Mouse (Mus musculus): Measurements from ENCODE around the gene Gm10160.

Gene Gm10160

GRCm38 (mm10) chr7:81858968-81859721 is 3.6 kb upstream of the Gm10160 start, which contains the start of gene Tm6sf1:
Tm6sf1 (plus strand) TSS chr7:81859001.
- CTCF ChIA-PET, result interaction anchor here (1.5 kb wide), 1 partner anchor 11 kb away, joined by 3 read pairs; no protein-coding TSS in a partner anchor

- CTCF ChIA-PET, result interaction anchor here (0.7 to 1.5 kb wide), 2 partner anchors 10 to 22 kb away, joined by 3 read pairs; no protein-coding TSS in a partner anchor
Measured at GRCm38 (mm10) chr7:81858236-81858635, 2.6 kb upstream of the Gm10160 start.

DNA sequence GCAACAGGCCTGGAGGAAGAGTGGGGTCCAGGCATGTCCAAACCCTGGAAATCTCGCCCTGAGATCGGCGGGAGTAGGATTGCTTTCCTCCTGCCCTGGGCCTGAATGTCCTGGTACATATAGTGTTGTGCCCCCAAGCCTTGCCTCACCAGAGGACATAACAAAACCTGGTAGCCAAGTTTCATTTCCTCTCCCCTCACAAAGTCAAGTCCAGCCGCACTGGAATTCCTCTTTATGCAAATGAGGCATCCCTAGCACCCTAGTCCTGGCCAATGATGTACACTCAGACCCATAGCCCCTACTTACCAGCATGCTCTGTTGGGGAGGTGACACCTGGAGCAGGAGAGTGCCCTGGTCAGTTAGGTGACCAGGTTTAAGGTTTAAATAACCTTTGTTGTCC is 627 bp upstream of the Gm10160 start:
- CTCF ChIA-PET, result no interaction called here

DNA sequence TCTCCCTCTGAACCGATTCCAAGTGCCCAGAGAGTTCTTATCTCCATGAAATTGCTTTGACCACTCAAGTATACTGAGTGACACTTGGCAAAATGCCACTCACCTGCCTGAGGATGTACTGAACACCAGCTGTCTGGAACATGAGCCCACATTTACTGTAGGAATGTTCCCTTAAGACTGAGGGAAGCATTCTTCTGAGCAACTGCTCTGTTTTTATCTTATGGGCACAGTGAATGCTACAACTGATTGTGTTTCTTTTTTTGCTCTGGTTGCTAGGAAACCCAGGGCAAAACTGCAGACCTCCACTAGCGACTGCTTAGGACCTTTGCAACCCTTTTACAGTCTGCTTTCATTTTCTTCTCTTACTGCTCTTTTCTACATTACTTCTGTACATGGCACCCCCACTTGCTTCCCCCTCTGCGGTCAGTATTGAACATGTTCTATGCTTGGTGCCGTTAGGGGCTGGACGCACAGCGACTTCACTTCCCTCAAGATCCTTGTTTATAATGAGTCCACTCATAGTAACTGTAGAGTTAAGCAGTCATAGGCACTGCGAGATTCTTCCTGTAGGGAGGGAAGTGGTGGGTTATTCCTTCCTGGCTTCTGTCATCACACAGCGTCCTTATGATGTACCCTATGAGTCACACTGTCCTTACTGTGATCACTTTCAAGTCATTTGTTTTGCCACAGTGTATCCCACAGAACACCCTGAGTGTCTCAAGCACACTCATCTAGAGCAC is 856 bp downstream of the Gm10160 start:
- CTCF ChIA-PET, result no interaction called here

DNA sequence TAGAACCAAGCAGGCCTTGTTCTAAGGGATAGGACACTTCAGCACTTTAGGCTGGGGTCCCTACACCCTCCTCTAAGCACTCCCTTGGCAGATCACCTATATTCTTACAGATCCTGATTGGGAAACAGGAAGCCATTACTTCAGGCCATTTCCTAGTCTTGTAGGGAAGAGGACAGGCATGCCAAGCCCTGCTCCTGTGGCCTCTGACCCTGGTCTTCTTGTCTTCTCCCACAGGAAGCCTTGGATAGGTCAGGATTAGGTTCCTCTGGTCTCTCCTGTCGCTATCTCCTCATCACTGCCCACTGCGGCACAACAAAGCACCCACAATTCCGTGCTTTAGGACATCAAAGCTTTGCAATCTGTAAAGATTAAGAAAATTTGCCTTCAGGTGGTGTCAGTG is 3.9 kb downstream of the Gm10160 start:
- CTCF ChIA-PET, result no interaction called here

DNA sequence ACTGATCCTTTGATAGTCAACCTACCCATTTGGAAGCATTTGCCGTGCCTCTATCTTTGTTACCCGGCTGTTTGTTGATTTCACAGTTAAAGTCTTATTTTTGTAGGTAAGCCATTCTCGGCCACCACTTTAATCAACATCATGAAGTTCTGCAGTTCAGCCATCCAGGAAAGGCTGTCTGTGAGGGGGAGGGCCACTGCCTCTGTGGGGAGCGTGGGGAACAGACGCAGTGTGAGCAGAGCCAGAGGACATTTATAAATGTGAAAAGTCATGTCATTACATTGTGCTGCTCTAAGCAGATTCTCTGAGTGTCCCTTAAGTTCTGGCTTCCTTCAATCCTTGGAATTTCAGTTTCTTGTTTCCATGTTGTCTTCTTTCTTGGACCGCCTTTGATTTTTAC is 5.4 kb downstream of the Gm10160 start:
- CTCF ChIA-PET, result no interaction called here

DNA sequence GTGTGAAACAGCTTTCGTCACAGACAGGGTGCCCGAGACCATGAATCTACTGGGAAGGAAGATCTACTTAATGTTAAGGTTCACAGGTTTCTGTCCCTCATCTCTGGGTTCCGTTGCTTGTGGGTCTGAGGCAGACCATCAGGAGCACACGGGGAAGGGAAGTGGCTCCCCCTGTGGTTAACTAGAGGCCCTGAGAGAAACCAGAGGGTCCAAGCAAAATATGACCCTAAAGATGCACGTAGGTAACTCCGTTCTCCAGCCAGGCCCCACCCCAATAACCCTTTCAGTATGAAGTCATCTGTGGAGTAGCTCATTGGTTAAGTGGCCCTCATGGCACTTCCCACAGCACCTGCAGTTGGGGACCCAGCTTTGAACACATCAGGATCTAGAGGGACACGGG is 6.0 kb downstream of the Gm10160 start:
- CTCF ChIA-PET, result no interaction called here

DNA sequence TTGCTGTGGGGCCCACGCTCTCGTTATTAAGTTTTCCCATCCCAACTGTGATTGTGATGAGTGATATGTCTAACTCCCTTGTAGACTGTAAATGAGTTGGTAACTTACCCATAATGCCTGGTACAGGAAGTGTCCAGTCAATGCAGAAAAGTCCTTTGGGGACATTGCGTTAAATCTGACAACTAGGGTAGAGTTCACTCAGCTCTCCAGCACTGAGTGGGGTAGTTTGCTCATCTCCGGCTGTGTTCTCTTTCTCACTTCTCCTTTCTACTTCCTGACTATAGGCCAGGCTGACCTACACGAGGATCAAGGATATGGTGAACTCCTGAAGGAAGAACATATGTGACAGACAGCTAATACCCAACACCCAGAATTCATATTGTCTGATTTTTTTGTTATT is 6.4 kb downstream of the Gm10160 start:
- CTCF ChIA-PET, result no interaction called here

DNA sequence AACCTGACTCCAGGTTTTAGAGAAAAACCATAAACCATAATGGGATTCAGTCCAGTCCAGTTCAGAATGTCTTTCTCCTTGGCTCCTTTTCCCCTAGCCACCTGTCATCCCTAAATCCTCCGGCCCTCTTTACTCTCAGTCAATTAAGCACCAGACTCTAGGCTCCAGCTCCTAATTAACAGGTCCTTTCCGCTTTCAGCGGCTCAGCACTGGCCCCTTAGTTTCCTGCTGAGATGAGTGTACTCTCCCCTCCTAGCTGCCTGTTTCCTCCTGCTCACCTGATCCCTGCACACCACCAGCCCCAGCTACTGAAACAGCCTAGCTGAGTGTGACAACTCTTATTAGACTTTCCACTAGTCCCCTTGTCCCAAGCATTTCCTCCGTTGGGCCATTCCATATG is 7.8 kb downstream of the Gm10160 start:
- CTCF ChIA-PET, result interaction anchor here (0.9 kb wide), 1 partner anchor 10 kb away, joined by 3 read pairs; no protein-coding TSS in a partner anchor

DNA sequence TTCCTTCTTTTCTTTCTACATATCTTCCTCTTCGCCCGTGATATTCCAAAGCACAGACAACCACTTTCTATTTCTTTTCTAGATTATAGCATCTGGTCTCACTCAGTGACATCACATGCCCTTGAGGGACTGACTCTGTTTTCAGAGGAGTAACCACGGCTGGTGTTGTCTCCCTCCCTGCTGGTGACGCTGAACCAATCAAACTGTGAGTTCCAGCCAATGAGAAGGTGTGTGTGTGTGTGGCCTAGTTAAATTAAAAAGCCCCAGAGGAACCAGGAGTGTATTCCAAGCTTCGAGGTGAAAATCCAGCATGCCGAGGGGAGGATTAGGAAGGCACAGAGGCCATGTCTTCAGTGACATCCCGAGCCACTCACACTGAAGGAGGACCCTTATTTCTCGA is 8.6 kb downstream of the Gm10160 start:
- CTCF ChIA-PET, result interaction anchor here (0.6 kb wide), 1 partner anchor 113 kb away, joined by 4 read pairs; no protein-coding TSS in a partner anchor

DNA sequence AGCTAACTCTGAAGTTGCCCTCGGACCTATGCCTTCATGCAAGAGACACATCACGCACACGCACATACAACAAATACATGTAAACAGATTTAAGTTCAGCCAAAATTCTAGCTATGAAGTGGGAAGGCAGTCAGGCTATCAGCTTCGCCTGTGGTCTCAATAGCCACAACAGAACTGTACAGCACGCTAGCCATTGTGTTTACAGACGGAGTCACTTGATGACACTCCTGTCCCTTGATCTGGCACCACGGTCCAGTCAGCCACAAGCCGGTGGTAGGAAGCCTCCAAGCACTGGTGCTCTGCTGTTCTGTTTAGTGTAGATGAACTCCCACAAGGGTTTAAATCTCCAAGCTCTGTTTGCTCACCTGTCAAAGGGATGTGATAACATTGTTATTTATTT is 9.6 kb downstream of the Gm10160 start:
- CTCF ChIA-PET, result no interaction called here

DNA sequence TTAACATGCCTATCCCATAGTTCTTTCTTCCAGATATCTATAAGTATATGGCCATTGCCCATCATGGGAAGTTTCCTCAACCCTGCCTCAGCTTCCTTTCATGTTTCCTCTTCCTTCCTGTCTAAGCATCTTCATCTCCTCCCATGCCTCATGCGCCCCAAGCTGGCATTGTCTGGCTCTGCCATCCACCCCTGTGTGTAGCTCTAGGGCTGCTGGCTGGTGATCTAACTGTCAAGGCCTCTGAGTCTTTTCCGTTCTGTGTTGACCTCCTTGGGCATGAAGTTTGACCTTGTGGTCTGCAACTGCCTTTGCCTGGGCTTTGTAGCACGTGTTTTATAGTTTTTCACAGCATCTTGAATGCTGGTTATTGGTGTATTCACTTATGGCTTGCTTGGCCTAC is 10.3 kb downstream of the Gm10160 start:
- CTCF ChIA-PET, result interaction anchor here (0.5 kb wide), 1 partner anchor 87 kb away, joined by 3 read pairs; no protein-coding TSS in a partner anchor

- CTCF ChIA-PET, result no interaction called here
Measured at GRCm38 (mm10) chr7:81844801-81845200, 10.8 kb downstream of the Gm10160 start.

- CTCF ChIA-PET, result no interaction called here
Measured at GRCm38 (mm10) chr7:81843903-81844302, 11.7 kb downstream of the Gm10160 start.

- CTCF ChIA-PET, result no interaction called here
Measured at GRCm38 (mm10) chr7:81842998-81843397, 12.6 kb downstream of the Gm10160 start.

DNA sequence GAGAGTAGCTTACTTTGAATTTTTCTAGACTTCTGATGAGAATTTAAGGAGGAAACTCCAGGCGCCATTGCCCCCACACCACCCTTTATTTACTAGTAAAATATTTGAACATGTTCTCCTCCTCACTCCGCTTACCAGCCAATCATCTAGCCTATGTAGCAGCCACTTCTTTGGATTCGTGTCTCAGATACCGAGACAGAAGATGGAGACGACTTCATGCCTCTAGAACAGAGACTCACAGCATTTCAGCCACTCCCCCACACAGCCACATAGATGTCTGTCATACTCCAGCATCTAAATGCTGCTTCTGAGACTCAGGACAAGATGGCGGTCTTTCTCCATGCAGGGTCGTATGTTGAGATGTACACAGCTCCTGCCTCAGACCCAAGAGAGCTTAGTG is 13.5 kb downstream of the Gm10160 start:
- CTCF ChIA-PET, result no interaction called here

DNA sequence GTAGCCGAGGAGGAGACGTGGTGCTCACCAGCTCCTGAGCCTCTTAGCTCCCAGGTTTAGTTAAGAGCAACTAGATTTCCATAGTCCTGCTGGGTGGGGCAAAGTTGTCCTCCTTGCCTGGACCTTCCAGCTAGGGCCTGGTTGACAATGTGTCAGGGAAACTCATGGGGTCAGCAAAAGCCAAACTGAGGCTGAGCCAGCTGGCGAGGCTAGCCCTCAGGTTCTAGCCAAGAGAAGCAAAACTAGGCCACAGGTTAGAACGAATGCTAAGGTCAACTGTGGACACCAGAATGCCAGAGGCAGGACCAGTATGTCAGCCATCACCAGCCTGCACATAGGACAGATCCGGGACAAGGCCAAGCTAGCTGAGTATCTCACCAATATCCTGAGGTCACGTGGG is 14.2 kb downstream of the Gm10160 start:
- CTCF ChIA-PET, result no interaction called here

- CTCF ChIA-PET, result no interaction called here
Measured at GRCm38 (mm10) chr7:81840661-81841181, 14.9 kb downstream of the Gm10160 start.

GRCm38 (mm10) chr7:81839746-81840145 is 15.8 kb downstream of the Gm10160 start:
- CTCF ChIA-PET, result no interaction called here

GRCm38 (mm10) chr7:81837771-81838170 is 17.8 kb downstream of the Gm10160 start:
- CTCF ChIA-PET, result interaction anchor here (0.7 kb wide), 2 partner anchors 11 to 39 kb away, joined by 4 read pairs; no protein-coding TSS in a partner anchor

GRCm38 (mm10) chr7:81835430-81835829 is 20.2 kb downstream of the Gm10160 start:
- CTCF ChIA-PET, result no interaction called here

GRCm38 (mm10) chr7:81834847-81835246 is 20.7 kb downstream of the Gm10160 start:
- CTCF ChIA-PET, result no interaction called here
